Mouse (Mus musculus): ENCODE data around the gene Aqp1.
A peak's percentile ranks its signal among the peaks of the same experiment; 100 is the strongest.

Aqp1 gene

DNA sequence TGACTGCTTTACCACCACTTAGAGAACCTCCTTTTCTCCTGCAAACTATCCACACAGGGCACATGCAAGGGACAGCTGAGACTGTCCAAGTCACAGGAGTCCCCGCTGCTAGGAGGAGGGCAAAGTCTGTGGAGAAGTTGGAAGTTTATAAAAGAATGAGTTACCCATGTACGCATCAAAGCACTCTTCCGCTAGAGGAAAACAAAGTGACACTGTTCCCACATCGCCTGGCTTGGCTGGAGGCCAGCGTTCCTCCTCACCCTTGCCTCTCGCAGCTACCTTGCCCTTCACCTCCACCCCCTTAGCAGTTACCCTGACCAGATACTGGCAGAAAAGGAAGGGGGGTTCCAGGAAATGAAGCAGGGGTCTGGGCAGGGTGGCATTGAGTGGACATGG lies 21.4 kb downstream of the Aqp1 start:
- DNase-seq: no peak

DNA sequence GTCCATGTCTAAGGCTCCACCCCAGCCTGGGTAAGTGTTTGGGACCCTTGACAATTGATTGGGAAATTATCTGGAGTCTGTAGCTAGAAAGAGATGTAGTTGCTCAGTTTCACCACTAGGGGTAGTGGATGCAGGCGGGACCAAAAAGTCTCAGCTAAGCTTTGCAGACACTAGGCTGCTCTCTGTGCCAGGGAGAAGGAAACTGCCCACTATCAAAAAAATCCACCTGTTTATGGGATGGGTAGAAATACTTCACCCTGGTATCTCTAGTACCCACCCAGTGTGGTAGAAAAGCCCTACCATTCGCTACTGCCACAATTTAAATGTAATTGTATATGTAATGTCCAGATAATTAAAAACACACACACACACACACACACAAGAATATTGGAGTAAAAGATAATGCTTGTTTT lies 22.5 kb downstream of the Aqp1 start:
- no peak for DNase-seq

DNA sequence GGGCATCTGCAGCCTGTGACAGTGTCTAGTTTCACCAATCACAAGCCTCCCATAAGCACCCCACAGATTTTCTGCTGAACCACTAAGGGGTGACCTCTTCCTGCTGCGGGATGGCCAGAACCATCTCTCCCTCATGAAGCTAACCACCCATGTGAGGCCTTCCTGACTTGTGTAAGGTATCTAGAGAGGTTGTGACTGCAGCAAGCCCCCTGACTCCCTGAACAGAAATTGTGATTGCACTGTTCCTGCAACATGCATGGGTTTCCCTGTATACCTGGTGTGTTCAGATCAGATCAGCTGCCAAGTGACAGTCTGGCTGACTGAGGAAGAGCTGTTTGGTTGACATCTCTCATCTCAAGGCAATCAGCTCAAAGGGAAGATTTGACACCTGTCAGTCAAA lies 26.4 kb downstream of the Aqp1 start:
- DNase-seq: no peak

DNA sequence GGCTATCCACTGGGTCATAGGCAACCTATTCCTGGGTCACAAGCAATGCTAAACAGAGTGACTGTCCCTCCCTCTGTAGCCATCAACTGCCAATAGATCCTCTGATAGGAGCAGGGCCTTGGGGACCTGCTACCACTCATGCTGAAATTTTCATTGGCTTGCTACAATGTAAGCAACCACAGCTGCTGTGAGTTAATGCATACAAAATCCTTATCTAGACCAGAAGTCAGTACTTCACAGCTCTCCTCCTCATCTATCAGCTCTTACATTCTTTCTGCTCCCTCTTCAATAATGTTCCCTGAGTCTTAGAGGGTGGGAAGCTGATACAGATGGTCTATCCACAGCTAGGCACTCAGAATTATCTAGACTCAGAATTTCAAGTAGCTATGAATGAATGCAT lies 30.9 kb downstream of the Aqp1 start:
- no peak for DNase-seq

DNA sequence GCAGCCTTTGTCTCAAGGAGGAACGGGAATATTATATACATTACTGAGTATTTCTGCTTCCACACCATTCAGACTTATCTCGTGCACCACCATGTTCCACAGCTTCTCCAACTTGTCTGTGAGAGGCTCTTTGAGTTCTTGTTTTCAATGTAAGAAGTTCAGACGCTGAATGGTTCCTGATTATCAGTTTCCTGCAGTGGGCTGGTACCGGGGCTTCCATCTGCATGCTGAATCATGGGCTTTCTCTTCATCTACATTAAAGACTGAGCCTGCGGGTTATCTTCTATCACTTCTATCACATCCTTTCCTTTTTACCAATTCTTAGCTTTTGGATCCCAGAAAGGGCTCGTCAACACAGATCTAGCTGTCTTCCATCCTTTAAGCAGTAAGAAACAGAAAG lies 34.6 kb downstream of the Aqp1 start:
- DNase-seq: no peak

DNA sequence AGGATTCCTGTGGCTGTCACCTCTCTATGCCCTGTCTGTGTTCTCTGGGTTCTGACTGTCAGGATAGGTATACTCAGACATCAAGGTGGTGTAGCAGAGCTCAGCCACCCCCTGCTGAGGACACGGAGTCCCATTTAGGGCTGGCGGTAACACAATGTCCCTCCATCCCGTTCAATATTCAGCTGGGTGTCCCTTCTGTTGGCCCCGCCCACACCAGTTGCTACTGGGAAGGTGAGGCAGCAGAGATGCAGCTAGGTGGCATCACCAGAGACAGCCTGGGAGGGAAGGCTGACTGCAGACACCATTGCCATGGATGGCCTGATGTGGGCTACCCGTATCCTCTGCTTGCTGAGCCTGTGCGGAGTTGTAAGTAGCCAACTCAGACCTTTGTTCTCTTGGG lies 39.8 kb downstream of the Aqp1 start, which contains the start of gene Ghrhr:
Gene Ghrhr (plus strand): TSS at position 220 of the 400 bp plus-strand sequence.
- no peak for DNase-seq

DNA sequence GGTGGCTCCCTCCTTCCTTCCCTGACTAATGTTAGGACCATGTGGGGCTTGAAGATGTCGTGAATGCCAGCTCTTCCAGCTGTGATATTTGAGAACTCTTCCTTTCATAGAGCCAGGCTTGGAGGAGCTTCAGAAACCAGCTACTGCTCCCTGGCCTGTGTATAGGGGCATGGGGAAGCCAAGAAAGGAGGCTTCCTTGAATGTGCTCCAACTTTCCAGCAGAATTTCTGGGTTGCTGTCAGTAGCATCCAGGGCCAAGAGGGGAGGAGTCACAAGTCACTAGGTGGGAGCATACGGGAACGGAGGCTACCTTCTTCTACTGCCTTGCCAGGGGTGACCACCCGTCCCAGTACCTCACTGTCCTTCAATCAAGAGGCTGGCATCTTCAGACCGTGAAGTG lies 40.3 kb downstream of the Aqp1 start:
- no peak for DNase-seq

DNA sequence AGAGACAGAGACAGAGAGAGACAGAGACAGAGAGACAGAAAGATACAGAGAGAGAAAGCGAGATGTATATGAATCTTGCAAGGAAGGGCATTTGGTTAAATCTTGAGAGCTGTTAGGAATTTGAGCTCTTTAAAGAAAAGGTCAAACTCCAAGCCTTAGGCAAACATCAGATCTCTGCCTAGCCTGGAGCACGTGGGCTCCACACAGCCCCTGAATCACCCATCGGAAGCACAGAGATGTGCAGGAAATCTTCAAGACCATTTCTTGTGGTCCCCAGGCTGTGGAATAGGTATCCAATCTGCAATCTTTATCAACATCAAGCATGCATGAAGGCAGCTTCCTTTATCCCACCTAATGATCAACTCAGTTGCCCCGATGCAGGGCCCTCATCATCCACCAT lies 41.2 kb downstream of the Aqp1 start:
- no peak for DNase-seq

DNA sequence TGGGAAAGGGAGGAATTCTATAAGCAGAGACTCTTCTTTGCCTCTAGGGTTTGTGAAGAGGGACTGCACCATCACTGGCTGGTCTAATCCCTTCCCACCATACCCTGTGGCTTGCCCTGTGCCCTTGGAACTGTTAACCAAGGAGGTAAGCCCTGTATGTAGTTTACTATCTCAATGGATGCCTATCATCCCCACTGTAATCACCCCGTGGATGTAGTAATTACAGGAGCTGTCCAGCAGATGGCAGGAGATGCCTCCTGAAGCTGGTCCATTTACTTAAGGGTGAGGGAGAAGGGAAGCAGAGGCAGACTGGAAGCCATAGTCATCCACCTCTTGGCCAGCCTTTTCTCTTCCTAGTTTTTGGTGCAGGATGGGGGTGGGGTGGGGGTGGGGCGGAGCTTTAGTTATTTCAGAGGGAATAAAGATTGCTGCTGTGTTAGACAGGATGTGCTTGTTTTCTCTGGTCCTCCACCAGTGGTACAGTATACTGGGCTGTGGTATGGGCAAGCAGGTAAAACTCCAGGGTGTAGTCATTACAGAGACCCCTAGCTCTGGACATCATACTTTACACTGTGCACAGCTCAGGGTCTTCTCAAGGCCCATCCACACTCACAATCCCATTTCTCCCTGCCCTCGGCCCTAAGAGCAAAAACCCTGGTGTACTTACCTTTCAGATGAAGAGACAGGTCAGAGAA lies 43.6 kb downstream of the Aqp1 start:
- DNase-seq: no peak

DNA sequence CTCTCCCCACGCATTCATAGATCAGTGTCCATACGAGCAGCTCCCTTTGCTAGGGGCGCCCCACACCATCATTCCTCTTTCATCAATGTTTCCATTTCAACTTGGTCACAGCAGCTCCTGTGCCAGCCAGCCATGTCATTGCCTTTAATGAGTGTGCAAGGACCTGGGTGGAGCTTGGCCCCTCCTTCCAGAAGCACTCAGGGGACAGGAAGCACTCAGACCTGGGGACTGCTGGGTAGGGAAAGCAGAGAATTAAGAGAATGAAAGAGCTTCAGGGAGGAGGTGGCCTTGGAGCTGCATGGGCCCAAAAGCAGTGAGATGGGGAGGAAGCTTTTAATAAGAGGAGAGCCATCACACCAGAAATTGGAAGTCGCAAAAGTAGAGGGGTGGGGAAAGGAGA lies 45.7 kb downstream of the Aqp1 start:
- no peak for DNase-seq

DNA sequence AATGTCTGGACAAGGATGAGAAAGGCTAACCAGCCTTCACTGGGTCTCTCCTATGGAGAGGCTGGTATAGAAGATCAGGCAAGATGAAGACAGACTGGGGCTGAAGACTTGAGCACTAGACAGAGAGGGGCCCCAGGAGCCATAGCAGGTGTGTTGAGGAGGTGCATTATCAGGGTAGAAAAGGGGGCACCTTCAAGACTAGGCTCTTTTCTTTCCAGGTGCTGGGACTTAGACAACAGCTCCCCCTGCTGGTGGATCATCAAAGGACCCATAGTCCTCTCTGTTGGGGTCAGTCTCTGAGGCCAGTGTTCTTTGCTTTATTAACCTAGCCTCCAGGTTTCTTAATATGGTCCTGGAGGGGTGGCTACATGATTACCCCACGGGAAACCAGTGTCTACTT lies 47.7 kb downstream of the Aqp1 start:
- peak; percentile 40 for DNase-seq

DNA sequence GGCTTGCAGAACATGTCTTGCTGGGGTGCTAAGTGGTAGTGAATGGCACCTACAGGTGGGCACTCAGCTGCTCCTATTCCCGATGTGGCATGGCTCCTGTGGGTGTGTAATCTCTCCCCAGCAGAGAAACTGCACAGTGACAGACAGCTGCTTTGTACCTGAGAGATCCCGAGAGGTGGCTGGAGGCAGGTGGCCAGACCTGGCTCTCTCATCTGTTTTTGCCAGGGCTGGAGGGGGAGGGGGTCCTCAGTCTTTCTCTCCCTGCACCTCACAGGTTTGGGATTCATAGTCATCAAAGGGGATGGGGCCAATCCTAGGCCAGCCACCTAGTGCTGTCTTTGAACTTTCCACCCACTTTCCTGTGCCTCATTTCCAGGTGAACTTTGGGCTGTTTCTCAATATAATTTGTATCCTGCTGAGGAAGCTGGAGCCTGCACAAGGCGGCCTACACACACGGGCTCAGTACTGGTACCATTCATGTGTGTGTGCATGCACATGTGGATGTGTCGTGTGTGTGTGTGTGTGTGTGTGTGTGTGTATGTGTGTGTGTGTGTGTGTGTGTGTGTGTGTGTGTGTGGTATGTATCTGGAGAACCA lies 48.2 kb downstream of the Aqp1 start:
- DNase-seq: no peak

DNA sequence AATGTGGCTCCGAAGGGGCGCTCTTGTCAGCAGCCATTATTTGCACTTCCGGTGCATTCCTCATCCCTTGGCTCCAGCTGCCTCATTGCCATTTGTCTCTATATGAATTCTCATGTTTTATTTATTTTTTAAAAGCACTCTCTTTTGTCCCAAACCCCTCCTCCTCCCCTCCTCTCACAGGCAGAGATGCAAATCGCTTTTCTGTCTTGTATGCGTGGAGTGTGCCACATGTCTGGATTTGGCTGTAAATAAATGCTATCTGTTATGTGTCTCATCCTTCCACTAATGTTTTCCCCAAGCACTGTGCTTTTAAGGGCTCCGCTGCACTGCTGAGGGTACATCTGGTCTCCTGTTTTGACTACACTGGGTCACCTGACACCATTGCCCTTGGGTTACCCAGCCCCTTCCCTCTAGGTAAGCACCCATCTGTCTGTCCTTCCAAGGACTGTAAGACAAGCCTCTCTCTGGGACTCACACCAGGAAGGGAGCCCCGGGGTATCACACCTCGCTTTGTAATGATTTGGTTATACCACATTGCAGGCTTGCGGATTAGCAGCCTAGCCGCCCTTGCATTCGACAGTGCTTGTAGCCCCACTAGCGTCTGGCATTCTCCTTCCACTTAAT lies 52.4 kb downstream of the Aqp1 start:
- DNase-seq: no peak

DNA sequence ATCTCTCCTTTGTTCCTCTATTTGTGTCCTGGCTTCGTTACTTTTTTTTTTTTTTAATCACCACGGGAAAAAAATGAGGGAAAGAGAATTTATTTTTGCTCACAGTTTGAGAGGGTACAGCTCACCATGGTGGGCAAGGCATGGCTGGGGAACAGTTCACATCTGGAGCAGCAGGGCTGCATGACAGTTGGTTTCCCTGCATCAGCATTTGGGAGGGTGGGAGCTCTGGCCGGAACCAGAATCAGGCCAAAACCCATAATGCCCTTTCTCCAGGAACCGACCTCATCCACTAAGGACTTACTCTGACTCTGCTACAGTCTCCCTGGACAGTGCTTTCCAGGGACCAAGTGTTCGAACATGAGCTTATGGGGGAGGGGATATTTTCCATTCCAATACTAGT lies 53.1 kb downstream of the Aqp1 start:
- no peak for DNase-seq

DNA sequence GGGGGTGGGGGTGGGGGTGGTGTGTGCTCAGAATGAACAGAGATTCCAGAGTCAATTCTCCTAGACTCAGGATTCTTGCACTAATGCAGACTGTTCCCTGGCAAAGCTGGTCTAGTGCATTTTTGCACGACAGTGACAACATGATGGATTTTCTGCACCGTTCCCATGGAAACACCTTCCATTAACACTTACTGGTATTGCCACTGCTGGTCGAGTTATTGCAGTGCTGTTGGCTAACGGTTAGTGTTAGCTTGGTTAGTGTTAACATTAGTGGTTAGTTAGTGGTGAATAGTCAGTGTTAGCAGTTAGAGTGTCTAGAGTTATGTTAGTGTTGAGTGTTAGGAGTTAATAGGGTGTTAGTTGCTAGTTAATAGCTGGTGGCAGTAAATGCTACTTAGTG lies 55.6 kb downstream of the Aqp1 start:
- no peak for DNase-seq

DNA sequence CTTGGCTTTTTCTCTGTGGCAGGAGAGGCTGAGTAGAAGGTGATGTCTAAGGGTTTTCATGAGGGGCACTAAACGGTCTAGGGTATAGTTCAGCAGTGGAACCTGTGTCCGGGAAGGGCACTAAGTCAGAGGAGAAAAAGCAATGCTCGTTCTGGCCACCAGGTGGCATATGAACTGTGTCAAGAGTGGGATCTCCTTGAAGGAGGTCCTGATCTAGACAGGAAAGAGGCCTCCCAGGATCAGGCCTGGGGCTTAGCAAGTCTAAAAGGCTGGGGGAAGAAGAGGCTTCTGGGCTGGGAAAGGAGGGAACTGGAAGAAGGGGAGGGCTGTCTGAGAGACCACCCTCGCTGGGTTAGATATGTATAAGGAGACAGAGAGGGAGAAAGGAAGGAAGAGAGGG lies 56.2 kb downstream of the Aqp1 start:
- DNase-seq: peak; percentile 55

DNA sequence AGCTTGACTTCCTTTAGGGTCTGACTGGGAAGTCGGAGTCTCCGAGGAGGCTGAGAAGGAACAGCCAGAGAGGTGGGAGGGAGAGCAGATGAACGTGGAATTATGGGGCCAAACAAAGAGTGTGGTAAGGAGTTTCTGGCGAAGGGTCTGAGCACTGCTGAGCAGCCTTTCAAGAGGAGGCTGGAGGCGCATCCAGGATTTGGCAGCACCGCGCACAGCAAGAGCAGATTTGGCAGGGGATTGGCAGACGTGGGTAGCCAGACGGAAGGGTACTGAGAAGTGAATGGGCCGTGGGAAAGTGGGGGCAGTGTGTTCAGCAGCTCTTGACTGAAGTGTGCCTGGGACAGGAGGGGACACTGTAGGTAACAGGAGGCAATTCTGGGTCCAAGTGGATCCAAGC lies 58.6 kb downstream of the Aqp1 start:
- DNase-seq: peak; percentile 79

DNA sequence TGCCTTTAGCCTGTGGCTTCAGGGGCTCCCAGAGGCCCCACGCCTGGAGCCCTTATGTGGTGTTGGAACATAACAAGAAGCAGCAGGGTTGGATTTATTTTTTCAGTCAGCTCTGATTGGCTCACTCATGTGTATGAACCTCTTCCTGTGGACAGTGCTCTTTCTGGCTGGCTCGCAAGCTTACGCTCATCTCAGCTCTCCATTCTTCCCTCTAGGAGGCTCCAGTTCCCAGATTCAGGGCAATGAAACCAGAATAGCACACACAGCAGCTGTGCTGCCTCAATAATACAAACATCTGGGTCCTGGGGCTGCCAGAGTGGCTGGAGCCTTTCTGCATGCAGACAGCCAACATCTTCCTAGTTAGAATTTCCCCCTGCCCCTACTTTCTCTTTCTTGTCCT lies 59.9 kb downstream of the Aqp1 start:
- DNase-seq: peak; percentile 59

DNA sequence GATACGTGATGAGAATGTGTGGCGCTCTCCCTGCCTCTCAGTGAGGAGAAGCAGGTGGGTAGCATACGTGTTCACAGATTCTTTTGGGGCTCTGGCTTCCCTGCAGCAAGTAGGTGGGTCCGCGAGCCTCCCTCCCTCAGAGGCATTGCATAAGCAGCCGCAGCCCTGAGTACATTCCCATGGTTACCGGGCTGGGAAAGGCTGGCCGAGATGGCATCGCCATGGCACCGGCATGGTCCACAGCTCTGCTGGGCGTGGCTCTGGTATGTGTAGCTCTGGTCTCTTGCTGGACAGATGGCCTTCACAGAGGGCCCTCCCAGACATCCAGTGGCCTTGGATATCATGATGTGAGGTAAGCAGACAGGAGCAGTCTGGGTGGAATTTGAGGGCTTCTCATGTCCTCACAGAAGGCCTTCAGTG lies 60.4 kb downstream of the Aqp1 start:
- peak; percentile 89 for DNase-seq

All from right cerebral cortex, postnatal 25 days (tissue).